Mouse (Mus musculus): ENCODE results near the gene Vps13a. TPM values are rescaled to one million over a fixed set of nuclear protein-coding genes. Genes with fewer than 3 reads are reported as not detected.
"Not testable (repeated sequence)": the region's sequence is repeated elsewhere in the genome, so short reads cannot be mapped to it uniquely, and the experiment has no call there.

The Vps13a gene
- total RNA-seq, 2 experiments from 2014 or later, result 26.7 to 37.7 TPM

DNA sequence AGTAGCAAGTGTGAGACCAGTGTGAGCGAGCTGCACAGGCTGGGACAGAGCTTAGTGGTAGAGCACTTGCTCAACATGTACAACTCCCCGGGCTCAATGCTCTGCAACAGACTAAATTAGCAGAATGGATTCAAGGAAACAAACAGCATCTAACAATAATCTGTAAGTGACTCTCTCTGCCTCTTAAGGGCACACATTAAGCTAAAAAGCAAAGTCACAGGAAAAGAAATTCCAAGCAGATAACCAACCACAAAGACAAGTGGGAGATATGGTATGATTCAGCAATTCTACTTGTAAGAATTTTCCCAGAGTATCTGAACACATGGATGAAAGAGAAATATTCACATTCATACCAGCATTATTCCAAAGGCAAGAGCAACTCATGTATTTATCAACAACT lies 13.3 kb downstream of the Vps13a start:
- no peak for DNase-seq (ENCODE audit: low spot score in 2 of 2)

DNA sequence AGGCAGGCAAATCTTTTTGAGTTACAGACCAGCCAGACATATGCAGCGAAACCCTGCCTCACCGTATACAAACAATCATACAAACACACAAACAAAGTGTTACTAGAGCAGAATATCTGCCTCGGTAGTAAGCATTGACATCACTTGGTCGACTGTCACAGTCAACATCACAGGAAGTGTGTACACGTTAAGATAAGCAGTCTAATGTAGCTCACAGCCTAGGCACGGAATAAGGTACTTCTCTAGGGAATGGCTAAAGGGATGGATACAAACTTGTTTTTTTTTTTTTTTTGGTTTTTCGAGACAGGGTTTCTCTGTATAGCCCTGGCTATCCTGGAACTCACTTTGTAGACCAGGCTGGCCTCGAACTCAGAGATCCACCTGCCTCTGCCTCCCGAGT lies 23.3 kb downstream of the Vps13a start:
- not testable (repeated sequence) for DNase-seq (ENCODE audit: low spot score in 2 of 2)

DNA sequence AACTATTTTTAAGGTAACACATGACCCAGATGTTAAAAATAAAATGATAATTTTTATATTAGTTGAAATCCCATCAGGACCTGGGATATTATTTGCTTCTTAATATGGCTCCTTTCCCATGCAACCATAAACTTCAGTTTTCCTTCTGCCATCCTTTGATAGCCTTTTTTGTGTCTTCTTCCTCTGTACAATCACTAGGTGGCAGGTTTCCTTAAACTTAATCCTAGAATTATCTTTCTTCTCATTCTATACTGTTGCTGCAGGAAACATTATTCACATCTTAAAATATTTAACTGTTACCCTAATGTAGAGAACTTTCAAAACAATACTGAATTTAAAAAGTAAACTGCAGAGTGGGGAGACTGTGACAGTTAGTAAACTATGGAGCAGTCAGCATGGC lies 24.9 kb downstream of the Vps13a start:
- DNase-seq (ENCODE audit: low spot score in 2 of 2), result no peak

DNA sequence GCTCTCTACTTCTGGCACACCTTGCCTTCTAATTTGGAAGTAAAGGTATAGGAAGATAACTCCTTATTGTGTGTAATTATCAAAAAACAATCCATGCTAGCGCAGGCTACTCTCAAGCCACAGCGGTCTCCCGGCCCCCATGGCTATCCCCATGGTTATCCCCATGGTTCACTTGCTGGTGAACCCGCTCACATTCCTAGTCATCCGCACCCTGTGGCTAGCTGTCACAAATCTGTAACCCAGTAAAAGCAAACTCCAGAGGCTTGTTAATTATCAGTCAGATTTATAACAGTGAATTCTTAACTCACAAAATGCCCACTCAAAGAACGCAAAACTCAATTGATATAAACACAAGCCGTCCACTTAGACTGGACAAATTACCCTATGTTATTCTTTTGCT lies 25.5 kb downstream of the Vps13a start:
- DNase-seq (ENCODE audit: low spot score in 2 of 2), result no peak

DNA sequence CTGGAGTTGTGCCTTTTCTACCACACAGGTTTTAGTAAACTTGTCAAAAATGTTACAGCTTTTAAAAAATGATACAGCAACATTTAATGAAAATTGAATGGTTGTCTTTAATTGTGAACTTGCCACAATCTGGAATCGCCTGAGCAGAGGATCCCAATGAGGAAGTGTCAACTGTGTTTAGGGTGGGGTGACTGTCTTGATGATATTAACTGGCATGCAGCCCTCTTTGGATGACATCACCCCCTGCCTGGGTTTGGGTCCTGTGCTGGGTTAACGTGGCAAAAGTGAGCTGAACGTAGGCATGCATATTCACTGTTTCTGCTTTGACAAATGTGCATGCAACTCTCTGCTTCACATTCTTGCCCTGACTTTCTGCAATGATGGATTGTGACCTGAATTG lies 27.6 kb downstream of the Vps13a start:
- no peak for DNase-seq (ENCODE audit: low spot score in 2 of 2)

DNA sequence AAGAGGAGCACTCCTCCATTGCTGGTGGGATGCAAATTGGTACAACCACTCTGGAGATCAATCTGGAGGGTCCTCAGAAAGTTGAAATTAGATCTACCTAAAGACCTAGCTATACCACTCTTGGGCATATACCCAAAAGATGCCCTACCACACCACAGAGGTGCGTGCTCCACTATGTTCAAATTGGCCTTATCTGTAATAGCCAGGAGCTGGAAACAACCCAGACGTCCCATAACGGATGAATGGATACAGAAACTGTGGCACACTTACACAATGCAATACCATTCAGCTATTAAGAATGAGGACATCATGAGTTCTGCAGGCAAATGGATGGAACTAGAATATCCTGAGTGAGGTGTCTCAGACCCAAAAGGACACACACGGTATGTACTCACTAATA lies 43.9 kb downstream of the Vps13a start:
- no peak for DNase-seq (ENCODE audit: low spot score in 2 of 2)

DNA sequence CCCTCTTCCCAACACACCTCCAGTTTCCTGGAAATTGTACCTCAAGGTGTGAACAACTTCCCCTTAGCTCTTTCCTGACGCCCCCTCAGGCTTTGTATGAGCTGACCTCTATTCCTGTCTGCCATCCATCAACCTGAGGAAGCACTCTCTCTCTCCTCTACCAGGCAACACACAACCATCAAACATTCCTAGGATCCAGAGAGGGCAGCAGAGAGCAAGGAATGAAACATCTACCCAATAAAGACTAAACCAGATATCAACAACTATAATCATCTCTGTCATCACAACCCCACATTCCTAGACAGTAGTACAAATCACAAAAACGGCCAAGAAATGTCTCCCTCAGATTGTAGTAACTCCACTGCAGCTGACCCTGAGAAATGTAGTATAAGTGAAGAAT lies 52.0 kb downstream of the Vps13a start:
- no peak for DNase-seq (ENCODE audit: low spot score in 2 of 2)

DNA sequence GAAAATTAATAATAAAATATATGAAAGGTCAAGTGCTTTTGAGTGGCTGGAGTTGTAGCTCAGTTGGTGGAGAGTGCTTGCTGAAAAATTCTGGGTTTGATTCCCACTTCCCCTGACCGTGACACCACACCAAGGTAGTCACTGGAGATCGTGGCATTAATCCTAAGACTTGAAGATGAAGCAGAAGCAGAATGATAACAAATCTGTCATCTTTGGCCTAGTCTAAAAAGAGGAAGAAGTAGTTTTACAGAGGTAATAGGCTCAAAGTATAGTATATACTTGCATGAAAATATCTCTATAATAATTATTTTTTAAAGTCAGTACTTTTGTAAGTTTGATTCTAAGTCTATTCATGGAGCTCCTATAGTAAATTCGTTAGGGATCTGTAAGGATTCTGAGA lies 65.5 kb downstream of the Vps13a start:
- no peak for DNase-seq (ENCODE audit: low spot score in 2 of 2)

DNA sequence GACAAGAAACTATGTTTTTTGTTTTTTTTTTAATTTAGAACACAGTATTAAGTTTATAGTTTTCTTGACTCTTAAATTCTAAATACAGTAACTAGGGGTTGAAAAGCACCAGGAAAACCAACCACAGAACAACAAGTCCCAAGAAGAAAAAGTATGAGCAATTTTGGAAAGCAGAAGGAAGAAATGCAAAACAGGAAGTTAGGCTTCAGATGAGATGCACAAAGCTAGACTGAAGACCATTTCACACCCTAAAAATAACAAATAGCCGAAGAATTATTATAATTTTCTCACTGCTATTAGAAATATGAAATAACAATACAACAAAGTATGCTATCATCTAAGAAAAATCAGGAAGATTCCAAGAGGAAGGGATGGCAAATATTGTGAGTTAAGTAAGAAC lies 78.9 kb downstream of the Vps13a start:
- no peak for DNase-seq (ENCODE audit: low spot score in 2 of 2)

DNA sequence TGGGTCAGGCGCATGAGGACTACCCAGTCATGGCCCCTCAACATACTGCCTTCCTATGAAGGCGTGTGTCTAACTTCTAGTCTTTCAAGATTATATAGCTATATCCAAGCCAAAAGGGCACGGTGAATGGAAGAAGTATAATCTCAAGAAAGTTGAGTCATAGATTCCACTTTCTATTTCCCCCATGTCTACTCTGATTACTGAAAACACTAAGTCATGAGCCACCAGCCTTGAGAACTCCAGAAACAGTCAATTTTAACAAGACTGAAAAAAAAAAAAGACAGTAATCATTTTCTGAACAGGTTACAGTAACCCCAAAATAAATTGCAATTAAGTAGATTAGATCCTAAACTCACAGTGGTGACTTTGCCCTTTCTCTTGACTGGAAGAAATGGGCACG lies 95.8 kb downstream of the Vps13a start:
- no peak for DNase-seq (ENCODE audit: low spot score in 2 of 2)

DNA sequence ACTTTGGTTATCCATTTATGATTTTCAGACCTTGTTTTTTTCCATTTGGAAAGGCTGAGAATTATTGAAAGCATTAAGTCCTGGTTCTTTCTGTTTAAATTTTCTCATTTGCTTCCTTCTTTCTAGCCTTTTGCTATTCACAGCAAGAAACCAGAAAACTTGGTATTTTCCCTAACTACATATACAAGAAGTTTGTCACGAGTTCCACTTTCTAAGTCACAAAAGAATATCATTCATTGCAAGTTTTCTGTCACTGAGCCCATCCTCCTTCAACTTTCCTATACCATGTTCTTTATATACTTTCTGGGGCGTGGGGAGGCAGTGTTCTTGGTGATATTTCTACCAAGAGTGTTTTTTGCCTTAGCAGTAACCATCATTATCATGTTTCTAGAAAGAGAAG lies 96.5 kb downstream of the Vps13a start:
- DNase-seq (ENCODE audit: low spot score in 2 of 2), result no peak

DNA sequence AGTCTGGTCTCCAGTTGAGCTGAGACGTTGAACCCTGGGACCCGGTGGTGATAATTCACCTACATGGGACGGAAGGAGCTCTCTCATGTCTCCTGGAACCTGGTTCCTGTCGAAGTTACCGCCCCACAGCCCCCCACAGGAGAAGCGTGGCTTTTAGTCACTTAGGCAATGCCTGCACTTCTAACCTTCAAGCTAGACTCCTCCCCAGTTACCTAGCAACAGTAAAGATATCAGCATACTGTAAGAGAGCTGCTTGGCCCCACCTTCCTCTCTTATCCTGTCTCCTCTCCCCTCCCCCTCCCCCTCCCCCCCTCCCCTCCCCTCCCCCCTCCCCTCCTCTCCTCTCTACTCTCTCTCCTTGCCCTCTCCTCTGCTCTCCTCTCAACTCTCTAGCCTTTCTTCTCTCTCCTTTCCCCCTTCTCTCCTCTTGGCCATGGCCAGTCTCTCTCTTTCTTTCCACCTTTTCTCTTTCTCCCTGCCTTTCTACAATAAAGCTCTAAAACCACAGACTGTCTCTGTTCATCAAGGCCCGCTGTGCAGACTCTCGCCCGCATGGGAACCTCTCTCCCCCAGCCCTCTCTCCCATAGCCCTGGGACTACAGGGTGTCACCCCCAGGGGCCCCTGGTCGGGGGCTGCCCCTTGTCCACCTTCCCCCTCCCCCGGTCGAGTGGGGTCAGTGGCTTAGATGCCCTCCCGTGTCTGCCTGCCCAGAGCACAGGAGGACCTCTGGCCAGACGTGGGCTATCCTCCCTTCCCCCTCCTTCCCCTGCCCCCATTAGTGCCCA lies 154.9 kb downstream of the Vps13a start:
- DNase-seq (ENCODE audit: low spot score in 2 of 2), result no peak

DNA sequence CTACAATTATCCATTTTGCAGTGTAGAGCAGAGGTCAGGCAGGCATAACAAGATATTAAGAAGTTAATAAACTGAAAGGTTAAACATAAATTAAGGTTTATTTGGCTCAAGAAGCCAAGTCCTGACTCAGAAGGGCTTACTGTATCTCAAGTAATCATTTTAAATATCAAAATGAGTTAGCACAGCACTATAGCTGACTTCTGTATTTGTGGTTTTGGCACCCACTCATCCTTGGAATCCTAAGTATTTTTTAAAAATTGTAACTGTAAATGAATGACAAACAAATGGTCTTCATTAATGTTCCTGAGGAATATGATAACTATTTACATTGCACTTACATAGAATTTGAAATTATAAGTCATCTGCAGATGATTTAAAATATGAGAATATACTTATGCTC lies 155.7 kb downstream of the Vps13a start:
- no peak for DNase-seq (ENCODE audit: low spot score in 2 of 2)

DNA sequence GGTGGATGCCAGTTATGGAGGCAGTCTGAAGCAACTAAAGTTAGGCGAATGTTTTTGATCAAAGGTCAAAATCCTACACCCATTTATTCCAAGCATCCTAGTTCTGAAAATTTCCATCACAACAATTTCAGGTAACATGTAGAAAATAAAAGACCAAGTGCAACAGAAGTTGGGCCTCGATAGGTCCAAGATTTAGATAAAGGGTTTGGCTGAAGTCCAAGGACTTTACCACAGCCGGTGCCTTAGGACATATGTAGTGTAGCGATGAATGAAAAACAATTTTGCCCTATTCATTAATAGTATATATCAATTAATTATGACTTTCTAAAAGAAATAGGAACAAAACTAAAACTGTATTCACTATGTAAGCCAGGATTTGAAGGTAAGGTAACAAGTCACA lies 157.6 kb downstream of the Vps13a start:
- DNase-seq (ENCODE audit: low spot score in 2 of 2), result no peak

DNA sequence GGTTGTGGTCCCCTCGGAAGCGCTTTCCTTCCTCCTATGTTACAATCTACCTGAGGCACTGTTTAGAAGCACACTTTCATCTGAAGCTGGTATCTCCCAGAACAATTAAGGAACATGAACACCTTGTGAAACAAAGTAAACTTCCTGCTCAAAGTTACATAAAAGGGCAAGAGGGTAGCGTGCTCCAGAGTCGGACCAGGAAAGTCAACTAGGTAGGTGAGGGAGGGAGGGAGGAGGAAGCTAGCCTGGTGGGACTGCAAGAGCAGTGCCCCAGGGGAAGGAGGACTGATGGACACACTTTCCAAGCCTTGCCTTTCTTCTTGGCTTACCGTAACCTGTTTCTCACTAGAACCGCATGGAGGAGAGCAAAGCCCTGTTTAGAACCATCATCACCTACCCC lies 173.1 kb downstream of the Vps13a start:
- DNase-seq (ENCODE audit: low spot score in 2 of 2), result no peak

DNA sequence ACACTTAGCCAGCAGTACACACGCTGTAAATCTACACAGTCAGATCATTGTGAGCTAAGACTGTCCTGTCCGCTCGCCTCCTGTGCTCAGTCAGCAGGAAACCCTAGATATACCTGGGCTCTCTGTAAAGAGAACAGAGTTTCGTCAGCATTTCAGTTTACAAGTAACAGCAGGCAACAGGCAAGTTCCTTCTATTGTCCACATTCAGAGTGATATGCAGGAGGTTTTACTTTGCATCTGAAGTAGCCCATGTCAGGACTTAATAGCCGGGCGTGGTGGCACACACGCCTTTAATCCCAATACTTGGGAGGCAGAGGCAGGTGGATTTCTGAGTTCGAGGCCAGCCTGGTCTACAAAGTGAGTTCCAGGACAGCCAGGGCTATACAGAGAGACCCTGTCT lies 178.7 kb downstream of the Vps13a start:
- no peak for DNase-seq (ENCODE audit: low spot score in 2 of 2)

DNA sequence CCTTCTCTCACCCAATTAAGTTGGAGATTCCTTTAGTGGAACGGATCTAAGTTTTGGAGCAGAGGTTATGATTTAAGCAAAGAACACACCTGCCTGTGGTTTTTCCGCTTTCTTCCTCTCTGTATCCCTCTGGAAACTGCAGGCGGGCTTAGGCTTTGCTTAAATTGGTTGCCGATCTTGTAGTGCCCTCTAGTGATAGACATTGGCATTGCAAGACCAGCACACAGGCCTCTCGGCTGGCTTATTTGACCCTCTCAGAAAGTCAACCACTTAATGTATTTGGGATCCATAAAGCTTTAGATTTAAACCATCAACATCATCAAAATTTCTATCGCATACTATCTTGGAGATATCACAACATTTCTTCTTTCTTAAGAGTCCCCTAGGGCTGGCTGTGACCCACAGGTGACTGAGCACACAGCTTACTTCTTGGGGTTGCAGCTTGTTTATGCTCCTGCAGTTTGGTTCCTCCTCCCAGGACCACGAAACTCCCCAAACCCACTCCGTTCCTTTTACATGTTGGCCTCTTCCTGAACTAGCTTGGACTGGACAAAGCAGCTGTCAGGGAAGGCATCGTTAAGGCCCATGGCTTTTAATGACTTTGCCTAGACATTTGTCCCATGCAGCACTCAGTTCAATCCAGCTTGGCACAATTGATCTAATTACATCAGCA lies 181.3 kb downstream of the Vps13a start:
- DNase-seq (ENCODE audit: low spot score in 2 of 2), result peak; percentile 56 to 83

DNA sequence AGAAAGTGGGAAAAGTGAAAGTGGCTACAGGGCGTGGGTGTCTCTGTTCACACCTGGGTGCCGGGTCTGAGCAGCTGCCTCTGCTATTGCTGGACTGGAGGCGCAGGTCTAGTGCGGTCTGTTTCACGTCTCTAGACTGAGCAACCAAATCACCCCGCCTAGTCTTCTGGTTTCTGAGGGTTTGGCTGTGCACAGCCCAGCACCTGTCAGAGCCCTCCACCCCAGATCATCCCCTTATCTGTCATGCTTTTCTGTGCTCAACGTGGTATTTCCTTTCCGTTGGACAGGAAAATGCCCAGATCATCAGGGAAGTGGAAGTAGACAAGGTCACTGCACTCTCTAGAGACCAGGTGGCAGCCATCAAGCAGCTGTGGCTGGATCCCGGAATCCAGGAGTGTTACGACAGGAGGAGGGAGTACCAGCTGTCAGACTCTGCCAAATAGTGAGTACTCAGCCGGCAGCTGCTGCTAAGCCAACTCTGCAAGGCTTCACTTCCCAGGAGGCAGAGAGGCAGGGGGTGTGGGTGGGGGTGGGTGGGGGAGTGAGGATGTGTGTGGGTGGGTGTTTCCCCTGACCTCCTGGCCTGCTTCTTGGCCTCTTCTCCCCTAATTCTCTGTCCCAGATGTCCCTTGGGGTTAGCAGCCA lies 182.0 kb downstream of the Vps13a start:
- DNase-seq (ENCODE audit: low spot score in 2 of 2), result no peak

DNA sequence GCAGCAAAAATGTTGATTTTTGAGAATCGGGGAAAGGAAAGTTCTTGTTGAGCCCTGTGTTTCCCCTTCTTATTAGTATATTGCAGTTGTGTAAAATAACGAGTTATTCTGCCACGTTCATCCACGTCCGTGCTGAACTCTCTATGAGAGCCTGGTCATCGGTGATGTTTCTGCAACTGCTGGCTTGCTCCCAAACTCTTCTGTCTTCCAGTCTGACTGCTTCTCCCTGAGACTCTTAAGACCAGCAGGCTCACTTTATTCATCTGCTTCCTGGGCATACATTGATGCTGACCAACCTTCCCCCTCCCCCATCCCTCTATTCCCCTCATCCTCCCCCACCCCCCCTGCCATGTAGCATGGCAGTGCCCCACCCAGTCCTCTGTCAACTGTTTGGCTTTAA lies 183.5 kb downstream of the Vps13a start:
- no peak for DNase-seq (ENCODE audit: low spot score in 2 of 2)

DNA sequence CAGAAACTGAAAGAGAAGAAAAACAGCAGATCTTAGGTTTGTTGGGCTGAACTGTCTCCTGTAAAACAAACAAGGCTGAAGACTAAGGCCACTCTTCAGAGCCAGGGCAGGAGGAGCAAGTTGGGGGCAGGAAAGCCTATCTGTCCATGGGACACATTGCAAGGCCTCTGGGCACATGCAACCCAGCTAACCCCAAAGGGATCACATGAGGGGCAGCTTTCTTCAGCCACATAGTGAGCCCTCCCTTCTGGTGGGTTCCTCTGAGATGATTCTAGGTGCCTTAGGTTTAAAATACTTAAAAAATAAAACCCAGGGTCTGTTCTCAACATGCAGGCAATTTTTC lies 186.8 kb downstream of the Vps13a start:
- no peak for DNase-seq (ENCODE audit: low spot score in 2 of 2)

DNA sequence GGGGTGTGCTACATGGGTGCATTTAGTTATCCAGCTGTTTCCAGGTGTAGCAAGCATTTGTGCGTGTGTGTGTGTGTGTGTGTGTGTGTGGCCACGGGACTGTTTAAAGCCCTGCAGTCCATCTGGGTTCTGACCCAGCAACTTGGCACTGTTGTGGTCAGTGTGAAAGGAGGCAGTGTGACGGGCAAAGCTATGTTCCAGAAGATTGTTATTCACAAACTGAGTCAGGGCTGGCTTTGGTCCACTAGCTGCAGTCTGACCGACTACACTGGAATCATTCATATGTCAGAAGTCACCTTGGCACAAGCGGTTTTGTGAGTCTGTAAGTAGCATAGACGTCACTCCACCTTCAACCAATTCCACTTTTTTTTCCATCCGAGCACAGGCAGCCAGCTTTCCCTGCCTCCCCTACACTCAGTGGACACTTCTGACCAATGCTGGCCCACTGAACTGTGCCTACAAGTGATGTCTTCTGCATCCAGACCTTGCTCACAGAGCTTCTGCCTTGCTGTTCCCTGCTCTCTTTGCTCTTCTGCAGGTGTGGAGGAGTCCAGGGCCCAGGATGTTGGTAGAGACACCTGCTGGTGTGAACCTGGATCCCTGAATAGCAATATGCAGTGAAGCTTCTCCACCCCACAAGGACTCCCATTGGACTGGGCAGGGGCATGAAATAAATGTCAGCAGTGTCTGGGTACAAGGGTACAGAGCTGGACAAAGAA lies 187.3 kb downstream of the Vps13a start:
- DNase-seq (ENCODE audit: low spot score in 2 of 2), result peak; percentile 42 to 43

DNA sequence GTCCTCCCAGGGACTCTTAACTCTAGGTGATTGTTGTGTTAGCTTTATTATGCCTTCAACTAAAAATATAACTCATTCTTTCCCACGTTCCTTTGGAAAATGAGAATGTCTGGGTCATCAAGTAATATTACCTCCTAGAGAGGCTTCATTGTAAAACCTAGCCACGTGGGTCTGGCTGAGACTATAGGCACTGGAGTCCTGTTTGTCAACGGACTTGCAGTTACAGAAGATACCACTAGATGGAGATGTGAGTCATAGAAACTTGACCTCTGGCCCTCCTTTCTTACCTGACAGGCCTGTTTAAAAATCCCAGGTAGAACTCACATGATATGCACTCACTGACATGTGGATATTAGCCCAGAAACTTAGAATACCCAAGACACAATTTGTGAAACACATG lies 195.4 kb downstream of the Vps13a start:
- no peak for DNase-seq (ENCODE audit: low spot score in 2 of 2)
